12 mouse cellular contexts compared by ENCODE assay signal in genomic region chr4:140372586-140373325, GRCm38 (mm10).
DNase-seq lines count a peak whose midpoint lies in the region; ATAC-seq and TF ChIP-seq lines count a peak whose summit lies in the region.
"Had no signal": no experiment of that assay in that cellular context is flagged by ENCODE, and none has a peak within 500 bp of the region (broad histone marks: within the 10 kb centered on the region; RNA-seq: fewer than 3 reads in every experiment).

No protein-coding gene starts in this region.

- no peaks in the 10 kb centered on the region for H3K9me3 ChIP-seq in hindbrain, embryonic 10.5 days
- H3K9me3 ChIP-seq in hindbrain, embryonic 14.5 days (ENCODE audit: control insufficient read depth, low read length): no peaks in the 10 kb centered on the region
- no peaks in the 10 kb centered on the region for H3K9me3 ChIP-seq in E14TG2a.4 (ENCODE audit: low read length)
- no peaks in the 10 kb centered on the region for H3K9me3 ChIP-seq in embryonic facial prominence, embryonic 10.5 days
- no peaks in the 10 kb centered on the region for H3K9me3 ChIP-seq in midbrain, embryonic 14.5 days (ENCODE audit: control insufficient read depth, low read length)

- WGBS in hindbrain, embryonic 10.5 days: 46% methylated on average over 11 of the region's 11 CpGs
- WGBS in hindbrain, embryonic 14.5 days: 34% methylated on average over 11 of the region's 11 CpGs
- WGBS in embryonic facial prominence, embryonic 10.5 days: 47% methylated on average over 11 of the region's 11 CpGs
- WGBS in midbrain, embryonic 14.5 days: 43% methylated on average over 11 of the region's 11 CpGs

- no peaks in the 10 kb centered on the region for H3K36me3 ChIP-seq in hindbrain, embryonic 10.5 days
- no peaks in the 10 kb centered on the region for H3K36me3 ChIP-seq in hindbrain, embryonic 14.5 days (replicated peaks; ENCODE audit: control insufficient read depth, insufficient read depth)
- no peaks in the 10 kb centered on the region for H3K36me3 ChIP-seq in E14TG2a.4 (ENCODE audit: insufficient read depth, low read length)
- H3K36me3 ChIP-seq in embryonic facial prominence, embryonic 10.5 days (replicated peaks): no peaks in the 10 kb centered on the region
- H3K36me3 ChIP-seq in midbrain, embryonic 14.5 days (ENCODE audit: control insufficient read depth, insufficient read depth, low read length): no peaks in the 10 kb centered on the region

- no peak overlapping the region for H3K4me2 ChIP-seq in hindbrain, embryonic 14.5 days (replicated peaks)
- no peak overlapping the region for H3K4me2 ChIP-seq in midbrain, embryonic 14.5 days (ENCODE audit: low read length)

- no peak overlapping the region for H3K9ac ChIP-seq in hindbrain, embryonic 14.5 days
- H3K9ac ChIP-seq in midbrain, embryonic 14.5 days (replicated peaks; ENCODE audit: low read length): no peak overlapping the region

- H3K27ac ChIP-seq in hindbrain, embryonic 10.5 days: no peak overlapping the region
- H3K27ac ChIP-seq in hindbrain, embryonic 14.5 days: no peak overlapping the region
- no peak overlapping the region for H3K27ac ChIP-seq in embryonic facial prominence, embryonic 10.5 days (replicated peaks)
- no peak overlapping the region for H3K27ac ChIP-seq in midbrain, embryonic 14.5 days (replicated peaks; ENCODE audit: low read depth, low read length)

- peak; percentile 36 for DNase-seq in hindbrain, embryonic 10.5 days (ENCODE audit: low spot score)
- no peak for DNase-seq in hindbrain, embryonic 14.5 days (ENCODE audit: low spot score)
- peak; percentile 20 for DNase-seq in embryonic facial prominence, embryonic 10.5 days (ENCODE audit: low spot score)
- peak; percentile 80 for DNase-seq in midbrain, embryonic 14.5 days
- no peak for DNase-seq in adrenal gland, postnatal 4 days (ENCODE audit: low spot score in 2 of 2)
- no peak for DNase-seq in kidney, postnatal 10 days
- DNase-seq: adrenal gland, postnatal 10 days; kidney, postnatal 14 days; lung, postnatal 10 days; thymus, adult 2 months had no signal

- TF ChIP-seq CTCF in E14TG2a.4 (conservative IDR thresholded peaks at IDR 0.05; ENCODE audit: low read length): 0 out of 2 replicates have a peak, but pooled peaks have one; percentile 6

- no peaks in the 10 kb centered on the region for H3K4me1 ChIP-seq in hindbrain, embryonic 10.5 days (replicated peaks)
- no peaks in the 10 kb centered on the region for H3K4me1 ChIP-seq in hindbrain, embryonic 14.5 days (replicated peaks; ENCODE audit: control insufficient read depth, insufficient read depth, low read length)
- peaks cover 9% of the 10 kb centered on the region for H3K4me1 ChIP-seq in E14TG2a.4 (replicated peaks; ENCODE audit: low read depth, low read length)
- no peaks in the 10 kb centered on the region for H3K4me1 ChIP-seq in embryonic facial prominence, embryonic 10.5 days
- H3K4me1 ChIP-seq in midbrain, embryonic 14.5 days (ENCODE audit: control insufficient read depth, insufficient read depth, low read length): no peaks in the 10 kb centered on the region

- peaks cover 5% of the 10 kb centered on the region; the same call in 1 of the 2 replicates for H3K27me3 ChIP-seq in hindbrain, embryonic 10.5 days (ENCODE audit: insufficient read depth, poor library complexity, severe bottlenecking)
- H3K27me3 ChIP-seq in hindbrain, embryonic 14.5 days (ENCODE audit: control insufficient read depth, insufficient read depth, low read length): no peaks in the 10 kb centered on the region
- peaks cover 18% of the 10 kb centered on the region; the same call in 1 of the 2 replicates for H3K27me3 ChIP-seq in E14TG2a.4 (ENCODE audit: insufficient read depth, low read length)
- H3K27me3 ChIP-seq in embryonic facial prominence, embryonic 10.5 days (replicated peaks; ENCODE audit: low read depth, poor library complexity, severe bottlenecking): no peaks in the 10 kb centered on the region
- H3K27me3 ChIP-seq in midbrain, embryonic 14.5 days (ENCODE audit: control insufficient read depth, insufficient read depth, low read length): no peaks in the 10 kb centered on the region

- H3K4me3 ChIP-seq in hindbrain, embryonic 10.5 days: no peak overlapping the region
- no peak overlapping the region for H3K4me3 ChIP-seq in hindbrain, embryonic 14.5 days (replicated peaks; ENCODE audit: low read length)
- H3K4me3 ChIP-seq in E14TG2a.4 (replicated peaks; ENCODE audit: low read length): no peak overlapping the region
- H3K4me3 ChIP-seq in embryonic facial prominence, embryonic 10.5 days: no peak overlapping the region
- no peak overlapping the region for H3K4me3 ChIP-seq in midbrain, embryonic 14.5 days (replicated peaks; ENCODE audit: low read depth, low read length)

- ATAC-seq in hindbrain, embryonic 14.5 days (ENCODE audit: low FRiP score): no peak
- ATAC-seq in midbrain, embryonic 14.5 days (ENCODE audit: low FRiP score, low TSS enrichment): no peak; the same call in 1 of the 2 replicates
- ATAC-seq in erythroid progenitor cell, adult 5-6 weeks (replicated peaks; ENCODE audit: low FRiP score, poor library complexity, severe bottlenecking): no peak

Comparison
In these comparisons a context has a peak if more than half of its experiments do, and no peak if none do; other contexts are left out.
1. DNase-seq: peak in hindbrain, embryonic 10.5 days (single experiment), embryonic facial prominence, embryonic 10.5 days (single experiment) and midbrain, embryonic 14.5 days (single experiment); none in hindbrain, embryonic 14.5 days (single experiment), adrenal gland, postnatal 4 days (0 of 2) and kidney, postnatal 10 days (single experiment).